Mouse (Mus musculus) right cerebral cortex, adult 18-20 months (tissue): Measurements from ENCODE around the gene 4930590J08Rik.
A peak's percentile ranks its signal among the peaks of the same experiment; 100 is the strongest.
"Not testable (repeated sequence)": the region's sequence is repeated elsewhere in the genome, so short reads cannot be mapped to it uniquely, and the experiment has no call there.

Experiments used
- DNase-seq: peaks from one replicate; pipeline ENCODE4 v3.0.0; 2022; ENCODE audit warnings: mixed read lengths

4930590J08Rik gene

DNA sequence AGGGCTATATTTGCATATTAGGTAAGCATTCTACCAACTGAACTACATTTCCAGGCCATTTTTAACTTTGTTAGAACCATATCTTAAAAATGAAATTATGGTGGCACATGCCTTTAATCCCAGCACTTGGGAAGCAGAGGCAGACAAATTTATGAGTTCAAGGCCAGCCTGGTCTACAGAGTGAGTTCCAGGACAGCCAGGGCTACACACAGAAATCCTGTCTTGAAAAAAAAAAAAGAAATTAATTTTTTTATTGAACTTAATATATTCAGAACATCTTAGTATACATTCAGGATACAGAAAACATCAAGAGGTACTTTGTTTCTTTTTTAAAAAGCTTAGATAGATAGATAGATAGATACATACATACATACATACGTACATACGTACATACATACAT lies at the start of gene 4930590J08Rik:
4930590J08Rik (plus strand) TSS at position 301 of the 400 bp plus-strand sequence.
- not testable (repeated sequence) for DNase-seq

DNA sequence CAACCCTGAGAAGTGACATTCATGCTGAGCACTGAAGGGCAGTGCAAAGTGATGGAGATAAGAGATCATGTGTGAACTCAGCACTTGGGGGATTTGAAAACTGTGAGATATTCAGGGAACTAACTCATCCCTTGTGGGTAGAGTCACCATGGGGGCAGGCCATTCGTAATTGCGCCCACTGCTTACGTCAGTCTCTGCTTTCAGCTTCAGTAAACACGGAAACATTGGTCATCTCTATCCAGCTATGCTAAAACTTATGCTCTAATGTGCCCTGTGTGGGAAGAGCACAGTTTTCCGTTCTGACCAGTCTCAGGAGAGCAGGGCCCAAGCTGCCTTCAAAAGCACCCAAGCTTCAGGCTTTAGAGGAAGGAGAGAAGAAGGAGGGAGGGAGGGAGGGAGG lies 44.3 kb upstream of the 4930590J08Rik start:
- no peak for DNase-seq

GRCm38 (mm10) chr6:91862848-91863247 lies 39.8 kb upstream of the 4930590J08Rik start:
- DNase-seq: no peak

- DNase-seq: no peak
Measured at GRCm38 (mm10) chr6:91864595-91864994, 38.0 kb upstream of the 4930590J08Rik start.

- peak; percentile 71 for DNase-seq
Measured at GRCm38 (mm10) chr6:91865601-91866000, 37.0 kb upstream of the 4930590J08Rik start.

DNA sequence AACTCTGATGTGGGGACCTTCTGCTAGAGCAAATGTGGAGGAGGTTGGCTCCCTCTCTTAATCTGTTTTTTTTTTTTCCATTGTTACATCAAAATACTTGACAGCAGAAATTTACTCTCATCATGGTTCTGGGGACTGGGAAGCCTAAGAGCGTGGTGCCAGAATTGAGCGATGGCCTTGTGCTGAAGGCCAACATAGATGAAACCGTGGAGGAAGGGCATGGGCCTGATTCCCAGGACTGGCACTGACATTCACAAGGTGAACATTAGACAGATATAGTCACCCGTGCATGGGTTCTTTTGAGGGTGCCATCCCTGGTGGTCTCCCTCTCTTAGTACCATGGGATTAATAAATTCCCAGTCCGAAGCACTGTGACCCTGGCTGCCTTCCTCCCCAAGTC lies 34.5 kb upstream of the 4930590J08Rik start:
- DNase-seq: no peak

- no peak for DNase-seq
Measured at GRCm38 (mm10) chr6:91872781-91873180, 29.8 kb upstream of the 4930590J08Rik start.

DNA sequence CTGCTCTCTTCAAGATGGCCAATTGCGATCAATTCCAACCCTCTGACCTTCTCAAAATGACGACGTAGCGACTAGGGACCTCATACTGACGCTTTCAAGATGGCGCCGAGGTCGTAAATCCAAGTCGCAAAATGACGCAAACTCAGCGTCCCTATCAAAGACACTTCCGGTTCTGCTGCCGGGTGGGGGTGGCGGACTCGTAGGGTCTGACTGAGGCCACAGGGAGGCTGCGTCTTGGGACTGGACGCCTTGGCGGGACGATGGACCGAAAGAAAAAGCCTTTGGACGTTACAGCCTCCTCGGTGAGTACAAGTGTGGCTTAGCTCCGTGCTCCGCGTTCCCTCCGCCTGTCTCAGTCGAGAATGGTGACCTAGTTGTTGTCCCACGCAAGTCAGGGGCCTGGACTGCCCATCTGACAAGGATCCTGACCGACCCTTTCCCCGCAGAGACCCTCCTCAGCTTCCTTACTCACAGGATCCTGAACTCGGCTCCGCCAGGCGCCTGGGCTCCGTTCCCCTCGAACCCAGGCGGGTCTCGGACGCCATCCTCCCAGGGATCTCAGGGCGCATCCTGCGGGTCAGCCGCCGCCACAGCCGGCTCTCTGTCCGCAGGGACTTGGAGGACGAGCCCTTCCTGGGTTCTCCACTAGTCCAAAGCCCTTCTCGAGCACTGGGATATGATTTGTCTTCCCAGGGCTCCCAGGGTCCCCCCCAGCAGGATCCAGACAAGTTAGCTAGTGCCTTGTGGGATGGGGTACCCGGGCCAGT lies 24.5 kb upstream of the 4930590J08Rik start, which contains the start of gene Ccdc174:
Ccdc174 (plus strand) TSS at position 169 of the 767 bp plus-strand sequence.
- peak; percentile 96 for DNase-seq

DNA sequence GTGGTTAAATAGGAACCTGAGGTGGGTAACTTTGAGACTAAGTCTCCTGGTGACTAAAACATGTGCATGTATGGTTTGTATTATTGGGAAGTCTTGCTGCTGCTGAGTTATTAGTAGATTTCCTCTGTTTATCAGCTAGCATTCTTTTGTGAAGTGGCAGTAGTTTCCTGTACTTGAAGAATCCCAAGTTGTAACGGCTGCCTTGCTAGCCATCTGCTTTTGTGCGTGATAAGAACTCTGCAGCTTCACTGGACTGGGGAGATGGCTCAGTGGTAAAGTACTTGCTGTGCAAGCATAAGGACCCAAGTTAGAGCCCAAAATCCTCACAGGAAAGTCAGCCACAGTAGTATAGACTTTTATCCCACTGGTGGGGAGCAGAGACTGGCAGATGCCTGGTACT lies 18.8 kb upstream of the 4930590J08Rik start:
- DNase-seq: no peak

DNA sequence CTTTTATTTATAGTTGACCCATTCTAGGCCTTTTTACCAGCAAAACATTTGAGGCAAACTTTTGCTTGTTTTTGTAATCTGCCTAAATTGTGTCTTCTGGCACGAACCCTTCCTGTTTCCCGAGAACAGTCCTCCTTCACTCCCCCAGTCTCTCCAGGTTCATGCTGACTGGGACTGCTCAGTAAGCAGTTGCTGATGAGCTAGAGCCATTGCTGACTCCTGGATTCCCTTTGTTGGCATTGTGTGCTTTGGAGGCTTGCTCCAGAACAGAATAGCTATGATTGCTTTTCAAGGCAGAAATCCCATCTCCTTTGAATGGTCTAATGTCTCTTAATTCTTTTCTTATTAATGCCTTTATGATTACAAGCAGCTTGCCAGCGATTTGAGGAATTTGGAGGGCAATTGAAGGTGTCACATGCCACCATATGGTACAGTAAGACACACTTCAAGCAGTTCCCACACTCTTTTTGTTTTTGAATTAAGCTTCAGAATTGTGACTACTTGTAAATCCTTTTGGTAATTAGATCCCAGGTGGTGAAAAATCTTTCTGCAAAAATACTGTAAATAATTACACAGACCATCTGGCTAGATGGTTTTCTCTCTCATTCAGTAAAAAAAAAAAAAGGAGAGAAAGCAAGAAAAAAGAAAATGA lies 13.2 kb upstream of the 4930590J08Rik start:
- no peak for DNase-seq

DNA sequence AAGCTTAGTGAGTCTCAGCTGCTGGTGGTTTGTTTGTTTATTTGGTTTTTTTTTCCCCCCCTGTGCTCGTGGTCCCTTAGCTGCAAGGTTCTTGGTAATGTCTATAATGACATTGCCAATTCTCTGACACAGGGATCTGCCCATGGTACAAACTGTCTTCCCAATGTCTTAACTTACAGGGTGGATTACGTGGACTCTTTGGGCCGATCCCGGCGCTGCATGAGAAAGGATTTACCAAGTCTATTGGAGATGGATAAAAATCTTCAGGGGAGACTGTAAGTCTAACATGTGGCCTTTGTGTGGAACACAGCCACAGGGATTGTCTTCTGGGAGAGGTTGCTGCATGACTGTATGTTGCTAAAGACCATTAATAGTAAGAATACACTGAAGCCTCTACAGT lies 12.0 kb upstream of the 4930590J08Rik start:
- no peak for DNase-seq

DNA sequence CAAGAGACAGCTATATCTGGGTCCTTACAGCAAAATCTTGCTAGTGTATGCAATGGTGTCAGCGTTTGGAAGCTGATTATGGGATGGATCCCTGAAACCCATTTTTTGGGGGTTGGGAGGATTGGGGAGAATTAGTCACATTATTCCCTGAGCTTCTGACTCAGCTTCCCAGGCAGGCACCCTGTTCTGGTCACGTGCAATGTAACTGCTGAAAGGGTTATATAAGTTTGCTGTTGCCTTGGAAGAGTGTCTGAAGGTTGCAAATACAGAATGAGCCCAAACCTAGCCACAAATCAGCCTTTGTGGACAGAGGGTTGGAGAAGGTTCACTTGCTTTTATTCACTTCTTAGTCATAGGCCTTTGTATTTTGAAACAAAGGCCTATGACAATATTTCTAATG lies 10.8 kb upstream of the 4930590J08Rik start:
- peak; percentile 28 for DNase-seq

DNA sequence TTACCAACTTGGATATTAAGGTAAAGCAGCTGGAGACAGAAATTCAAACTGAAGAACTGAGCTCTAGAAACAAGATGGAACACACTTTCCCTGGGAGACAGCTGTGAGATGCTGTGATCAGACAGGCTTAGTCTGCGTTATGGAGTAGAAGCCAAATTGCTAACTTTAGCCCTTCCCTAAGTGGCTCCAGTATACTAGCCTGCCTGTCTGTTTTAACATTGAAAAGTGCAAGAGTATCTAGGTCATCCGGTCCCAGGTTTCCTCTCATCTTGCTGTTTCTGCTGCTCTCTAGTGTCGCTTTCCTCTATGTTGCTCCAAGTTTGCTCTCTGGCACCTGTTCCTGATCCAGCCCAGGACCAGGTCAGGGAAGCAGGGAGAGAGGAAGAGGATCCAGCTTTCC lies 5.8 kb upstream of the 4930590J08Rik start:
- DNase-seq: no peak

GRCm38 (mm10) chr6:91901505-91901904 lies 1.1 kb upstream of the 4930590J08Rik start:
- peak; percentile 76 for DNase-seq

- DNase-seq: no peak
Measured at GRCm38 (mm10) chr6:91914011-91914410, 11.4 kb downstream of the 4930590J08Rik start.

GRCm38 (mm10) chr6:91917286-91917685 lies 14.7 kb downstream of the 4930590J08Rik start:
- peak; percentile 72 for DNase-seq

DNA sequence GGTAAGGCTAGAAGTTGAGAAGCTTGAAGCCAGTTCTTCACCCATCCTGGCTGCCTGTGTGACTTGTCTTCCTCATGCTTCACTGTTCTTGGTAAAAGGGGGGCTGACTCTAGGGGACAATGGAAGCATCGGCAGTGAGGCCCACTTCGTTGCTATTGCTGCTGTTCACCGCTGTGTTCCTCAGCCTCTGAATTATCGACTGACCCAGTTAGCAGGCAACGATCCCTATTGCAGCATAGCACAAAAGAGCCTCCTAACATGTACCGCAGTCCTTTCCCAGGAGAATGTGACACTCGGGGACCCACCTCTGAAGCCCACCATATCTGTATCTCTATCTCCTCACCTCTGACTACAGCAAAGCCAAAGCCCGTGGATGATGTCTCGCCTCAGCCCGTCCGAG lies 15.1 kb downstream of the 4930590J08Rik start:
- DNase-seq: no peak

GRCm38 (mm10) chr6:91931231-91931630 lies 28.6 kb downstream of the 4930590J08Rik start:
- DNase-seq: no peak

GRCm38 (mm10) chr6:91938491-91938890 lies 35.9 kb downstream of the 4930590J08Rik start:
- DNase-seq: no peak

DNA sequence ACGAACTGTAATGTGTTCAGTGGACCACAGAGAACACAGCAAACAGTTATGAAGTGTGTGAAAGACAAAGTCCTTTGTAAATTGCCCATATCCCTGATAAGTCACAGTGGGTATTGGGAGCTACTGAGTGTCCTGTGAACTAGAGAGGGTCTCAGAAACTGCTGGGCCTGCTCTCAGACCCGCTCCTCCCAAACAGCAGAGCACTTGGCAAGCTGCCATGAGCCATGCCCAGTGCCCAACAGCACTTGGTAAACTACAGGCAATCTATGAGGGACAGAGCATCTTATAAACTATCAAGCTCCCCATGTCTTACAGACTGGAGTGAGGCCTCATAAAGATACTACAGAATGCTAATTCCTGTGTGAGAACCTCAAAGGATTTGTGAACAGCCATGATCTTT lies 45.8 kb downstream of the 4930590J08Rik start:
- no peak for DNase-seq

- DNase-seq: not testable (repeated sequence)
Measured at GRCm38 (mm10) chr6:91958015-91958414, 55.4 kb downstream of the 4930590J08Rik start.

DNA sequence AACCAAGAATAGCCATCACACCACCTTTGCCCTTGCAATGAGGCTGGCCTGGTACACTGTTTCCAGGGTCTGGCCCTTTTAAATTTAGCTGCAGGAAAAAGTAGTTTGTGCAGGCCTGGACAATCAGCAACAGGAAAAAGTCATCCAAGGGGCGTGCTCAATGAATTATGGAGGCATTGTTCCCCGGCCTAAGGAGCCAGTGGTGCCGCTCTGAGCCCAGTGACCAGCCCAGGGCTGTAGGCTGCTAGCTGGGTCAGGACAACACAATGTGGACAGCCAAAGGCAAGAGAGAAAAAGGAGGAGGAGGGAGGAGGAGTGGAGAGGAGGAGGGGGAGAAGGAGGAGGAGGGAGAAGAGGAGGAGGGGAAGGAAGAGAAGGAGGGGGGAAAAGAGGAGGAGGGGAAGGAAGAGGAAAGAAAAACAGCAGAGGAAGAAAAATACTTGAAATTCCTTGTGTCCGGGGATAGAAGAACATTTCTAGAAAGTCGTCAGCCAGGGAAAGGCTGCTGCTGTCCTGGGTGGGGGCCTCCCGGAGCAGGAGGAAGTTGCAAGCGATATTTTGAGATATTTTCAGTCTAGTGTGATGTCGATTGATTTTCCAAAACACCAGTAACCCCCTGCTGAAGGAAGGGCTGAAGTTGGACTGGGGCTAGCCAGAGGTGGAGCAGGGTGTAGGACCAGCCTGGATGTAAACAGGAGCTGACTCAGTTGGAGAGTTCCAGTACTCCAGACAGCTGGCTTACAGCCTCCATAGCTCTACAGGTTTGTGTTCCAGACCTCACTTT lies 57.6 kb downstream of the 4930590J08Rik start:
- no peak for DNase-seq

GRCm38 (mm10) chr6:91963429-91963828 lies 60.8 kb downstream of the 4930590J08Rik start:
- no peak for DNase-seq
